Mouse (Mus musculus): ENCODE measurements around the gene Lypd1. TPM values are rescaled to one million over a fixed set of nuclear protein-coding genes. Genes with fewer than 3 reads are reported as not detected.

Lypd1 gene
- not detected for total RNA-seq (2022)

- no peak for DNase-seq (ENCODE audit: low spot score in 2 of 2)
These were observed at the start of gene Lypd1 for GRCm38 (mm10) chr1:125912601-125913600. Lypd1 (minus strand) TSS chr1:125913101.

- DNase-seq (ENCODE audit: low spot score in 2 of 2): no peak
These were observed 38.1 kb upstream of the Lypd1 start for GRCm38 (mm10) chr1:125951026-125951425.

GRCm38 (mm10) chr1:125949076-125949475 lies 36.2 kb upstream of the Lypd1 start:
- DNase-seq (ENCODE audit: low spot score in 2 of 2): no peak

GRCm38 (mm10) chr1:125945136-125945535 lies 32.2 kb upstream of the Lypd1 start:
- no peak for DNase-seq (ENCODE audit: low spot score in 2 of 2)

- DNase-seq (ENCODE audit: low spot score in 2 of 2): no peak
These were observed 30.4 kb upstream of the Lypd1 start for GRCm38 (mm10) chr1:125943305-125943704.

GRCm38 (mm10) chr1:125925486-125925885 lies 12.6 kb upstream of the Lypd1 start:
- no peak for DNase-seq (ENCODE audit: low spot score in 2 of 2)

- DNase-seq (ENCODE audit: low spot score in 2 of 2): no peak
These were observed 10.2 kb upstream of the Lypd1 start for GRCm38 (mm10) chr1:125923062-125923461.

- no peak for DNase-seq (ENCODE audit: low spot score in 2 of 2)
These were observed 7.8 kb upstream of the Lypd1 start for GRCm38 (mm10) chr1:125920696-125921095.

- no peak for DNase-seq (ENCODE audit: low spot score in 2 of 2)
These were observed 928 bp downstream of the Lypd1 start for GRCm38 (mm10) chr1:125911901-125912445.

GRCm38 (mm10) chr1:125911337-125911900 lies 1.5 kb downstream of the Lypd1 start:
- DNase-seq (ENCODE audit: low spot score in 2 of 2): no peak

GRCm38 (mm10) chr1:125910871-125911265 lies 2.0 kb downstream of the Lypd1 start:
- DNase-seq (ENCODE audit: low spot score in 2 of 2): no peak

GRCm38 (mm10) chr1:125910211-125910870 lies 2.6 kb downstream of the Lypd1 start:
- DNase-seq (ENCODE audit: low spot score in 2 of 2): no peak

GRCm38 (mm10) chr1:125893158-125893557 lies 19.7 kb downstream of the Lypd1 start:
- DNase-seq (ENCODE audit: low spot score in 2 of 2): no peak

GRCm38 (mm10) chr1:125870056-125870455 lies 42.8 kb downstream of the Lypd1 start:
- no peak for DNase-seq (ENCODE audit: low spot score in 2 of 2)

GRCm38 (mm10) chr1:125858631-125859030 lies 54.3 kb downstream of the Lypd1 start:
- no peak for DNase-seq (ENCODE audit: low spot score in 2 of 2)

GRCm38 (mm10) chr1:125854646-125855045 lies 58.3 kb downstream of the Lypd1 start:
- DNase-seq (ENCODE audit: low spot score in 2 of 2): no peak

- no peak for DNase-seq (ENCODE audit: low spot score in 2 of 2)
These were observed 73.0 kb downstream of the Lypd1 start for GRCm38 (mm10) chr1:125839746-125840392.

GRCm38 (mm10) chr1:125837507-125837906 lies 75.4 kb downstream of the Lypd1 start:
- DNase-seq (ENCODE audit: low spot score in 2 of 2): no peak

GRCm38 (mm10) chr1:125823611-125824010 lies 89.3 kb downstream of the Lypd1 start:
- DNase-seq (ENCODE audit: low spot score in 2 of 2): no peak

- no peak for DNase-seq (ENCODE audit: low spot score in 2 of 2)
These were observed 91.8 kb downstream of the Lypd1 start for GRCm38 (mm10) chr1:125821101-125821500.

All from gastrocnemius, adult 8-10 months (tissue).